Mouse (Mus musculus) midbrain, embryonic 16.5 days (tissue): ENCODE measurements around the gene Acox1. TPM values are rescaled to one million over a fixed set of nuclear protein-coding genes. Genes with fewer than 3 reads are reported as not detected.

Experiments used
- polyA plus RNA-seq: library from polyadenylated mRNA; unstranded; fragments of >200 nt; fragmentation: Nextera tagmentation; extraction: Ambion mirVana; gene quantifications from 2 replicates; pipeline ENCODE4 v1.2.1, GENCODE M21; 2015

Gene Acox1
- polyA plus RNA-seq, 1 experiment from 2014 or later: 71.5 TPM

Other genes starting within 250 kb of the Acox1 start
- gene Itgb4, start 224.3 kb downstream of the Acox1 start, polyA plus RNA-seq: 0.57 and 0.64 TPM in 2 replicates
- gene Galk1, start 186.3 kb downstream of the Acox1 start, polyA plus RNA-seq: 57.2 and 64.1 TPM in 2 replicates
- gene H3f3b, start 171.1 kb downstream of the Acox1 start, polyA plus RNA-seq: 2,051 and 2,173 TPM in 2 replicates
- 36.4 and 36.6 TPM in 2 replicates for gene Unk, start 168.7 kb downstream of the Acox1 start, polyA plus RNA-seq
- 0.78 and 0.93 TPM in 2 replicates for gene Unc13d, start 121.1 kb downstream of the Acox1 start, polyA plus RNA-seq
- gene Wbp2, start 112.0 kb downstream of the Acox1 start, polyA plus RNA-seq: 159 and 206 TPM in 2 replicates
- gene Trim47, start 71.8 kb downstream of the Acox1 start, polyA plus RNA-seq: 9.5 and 12.7 TPM in 2 replicates
- gene Trim65, start 67.9 kb downstream of the Acox1 start, polyA plus RNA-seq: 2.2 and 2.3 TPM in 2 replicates
- 80.3 and 84.6 TPM in 2 replicates for gene Mrpl38, start 60.2 kb downstream of the Acox1 start, polyA plus RNA-seq
- gene Fbf1, start 30.9 kb downstream of the Acox1 start, polyA plus RNA-seq: 69.4 and 77.1 TPM in 2 replicates
- gene Ten1, start 190 bp downstream of the Acox1 start, polyA plus RNA-seq: 82.0 and 82.5 TPM in 2 replicates
- gene Evpl, start 39.0 kb upstream of the Acox1 start, polyA plus RNA-seq: 0.88 and 1.3 TPM in 2 replicates
- gene Srp68, start 75.2 kb upstream of the Acox1 start, polyA plus RNA-seq: 58.2 and 59.2 TPM in 2 replicates
- gene Galr2, start 81.9 kb upstream of the Acox1 start, polyA plus RNA-seq: 0.46 and 0.62 TPM in 2 replicates
- gene Exoc7, start 108.2 kb upstream of the Acox1 start, polyA plus RNA-seq: 122 and 127 TPM in 2 replicates
- gene Foxj1, start 136.4 kb upstream of the Acox1 start, polyA plus RNA-seq: 12.1 and 13.6 TPM in 2 replicates
- gene Rnf157, start 214.0 kb upstream of the Acox1 start, polyA plus RNA-seq: 32.3 and 41.8 TPM in 2 replicates
- gene Ubald2, start 235.0 kb upstream of the Acox1 start, polyA plus RNA-seq: 36.2 and 36.3 TPM in 2 replicates